Mouse (Mus musculus) E14TG2a.4 (cell line): Measurements from ENCODE around the gene Mthfs.
"Not testable (repeated sequence)": the region's sequence is repeated elsewhere in the genome, so short reads cannot be mapped to it uniquely, and the experiment has no call there.

ENCODE experiments used
- CTCF ChIP-seq: conservative IDR thresholded peaks from 2 replicates; pipeline ENCODE4 v1.5.1; 2014; ENCODE audit warnings: low read length
- NANOG ChIP-seq: IDR thresholded peaks from 2 replicates; pipeline ENCODE4 v1.6.1; 2014; ENCODE audit warnings: borderline replicate concordance, low read length, mixed read lengths
- POU5F1 ChIP-seq: IDR thresholded peaks from 2 replicates; pipeline ENCODE4 v1.6.1; 2014; ENCODE audit warnings: low read length, borderline replicate concordance

DNA sequence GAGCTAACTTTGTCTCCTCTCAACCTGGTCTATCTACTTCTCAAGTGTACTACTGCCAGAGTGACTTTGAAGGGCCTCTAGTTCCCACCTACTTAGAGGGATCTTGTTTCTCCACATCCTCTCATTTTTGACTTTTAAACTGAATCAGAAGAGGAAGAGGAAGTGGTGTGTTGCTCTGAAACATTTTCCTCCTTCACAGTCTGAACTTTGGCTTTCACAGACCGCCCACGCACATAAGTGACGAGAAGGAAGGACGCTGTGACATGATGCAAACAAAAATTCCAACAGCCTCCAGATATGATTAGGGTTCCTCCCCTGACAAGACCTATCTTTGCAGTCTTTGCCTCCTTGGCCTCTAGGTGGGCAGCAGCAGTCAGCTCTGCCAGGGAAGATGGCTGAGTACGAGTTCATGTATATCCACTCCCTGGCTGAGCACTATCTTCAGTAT, 11.5 kb upstream of the Mthfs start, which contains the start of the genes Bcl2a1b and Gm29094:
- TF ChIP-seq CTCF, POU5F1, NANOG: not testable (repeated sequence)
